Mouse (Mus musculus): Measurements from ENCODE around the gene Rnf157. TPM values are rescaled to one million over a fixed set of nuclear protein-coding genes. Genes with fewer than 3 reads are reported as not detected.

Gene Rnf157
- polyA plus RNA-seq, 1 experiment from 2014 or later: 25.2 TPM

GRCm38 (mm10) chr11:116354521-116354920 is 58.3 kb downstream of the Rnf157 start:
- WGBS: 36% methylated on average over 17 of the region's 17 CpGs
- H3K9ac ChIP-seq (replicated peaks): no peak overlapping the region
- H3K9me3 ChIP-seq: 0 out of 2 replicates have a peak, but pooled peaks cover 4% of the 10 kb centered on the region
- peaks cover 79% of the 10 kb centered on the region for H3K36me3 ChIP-seq
- no peak overlapping the region for H3K4me3 ChIP-seq (replicated peaks)
- no peak for ATAC-seq (ENCODE audit: insufficient number of reproducible peaks, insufficient read depth, low FRiP score, low TSS enrichment, low read depth)
- H3K27me3 ChIP-seq: no peaks in the 10 kb centered on the region
- H3K4me1 ChIP-seq (replicated peaks): no peaks in the 10 kb centered on the region
- H3K27ac ChIP-seq: no peak overlapping the region
- H3K4me2 ChIP-seq: no peak overlapping the region

DNA sequence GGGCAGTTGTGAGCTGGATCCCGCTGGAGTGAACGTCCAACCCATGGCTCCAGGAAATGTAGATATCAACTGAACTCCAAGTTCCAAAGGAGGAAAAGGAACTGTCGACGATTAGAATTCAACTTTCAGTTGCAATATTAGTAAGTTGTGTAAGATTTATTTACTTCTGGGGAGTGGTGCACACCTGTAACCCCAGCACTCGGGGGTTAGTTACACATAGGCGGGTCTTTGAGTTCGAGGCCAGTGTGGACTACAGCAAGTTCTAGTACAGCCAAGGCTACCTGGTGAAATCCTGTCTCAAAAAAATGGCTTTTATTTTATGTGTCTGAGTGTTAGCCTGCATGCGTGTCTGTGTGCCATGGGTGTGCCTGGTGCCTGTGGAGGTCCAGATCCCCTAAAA is 59.3 kb downstream of the Rnf157 start:
- Histone ChIP-seq H3K4me1 (replicated peaks) (no peaks in the 10 kb centered on the region), H3K27ac (no peak overlapping the region), H3K9me3 (0 out of 2 replicates have a peak, but pooled peaks cover 4% of the 10 kb centered on the region), H3K27me3 (no peaks in the 10 kb centered on the region), H3K36me3 (peaks cover 79% of the 10 kb centered on the region), H3K4me3 (replicated peaks) (no peak overlapping the region), H3K4me2 (no peak overlapping the region), H3K9ac (replicated peaks) (no peak overlapping the region)
- 90% methylated on average over 8 of the region's 8 CpGs for WGBS
- ATAC-seq (ENCODE audit: insufficient number of reproducible peaks, insufficient read depth, low FRiP score, low TSS enrichment, low read depth): no peak

DNA sequence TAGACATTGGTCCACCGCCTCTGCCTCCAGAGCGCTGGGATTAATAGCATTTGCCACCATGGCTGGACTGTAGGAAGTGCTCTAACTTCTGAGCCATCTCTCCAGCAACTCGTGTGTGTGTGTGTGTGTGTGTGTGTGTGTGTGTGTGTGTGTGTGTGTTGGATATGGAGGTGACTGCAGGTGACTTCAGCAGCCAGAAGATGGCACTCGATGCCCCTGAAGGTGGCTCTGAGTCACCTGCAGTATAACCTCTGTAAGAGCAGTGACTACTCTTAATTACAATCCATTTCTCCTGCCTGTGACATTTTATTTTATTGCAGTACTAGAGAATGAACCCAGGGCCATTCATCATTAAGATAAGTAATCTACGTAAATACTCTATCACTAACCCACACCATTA is 61.5 kb downstream of the Rnf157 start:
- WGBS: 83% methylated on average over 5 of the region's 5 CpGs
- Histone ChIP-seq H3K4me3 (replicated peaks) (no peak overlapping the region), H3K27me3 (no peaks in the 10 kb centered on the region), H3K27ac (no peak overlapping the region), H3K9ac (replicated peaks) (no peak overlapping the region), H3K9me3 (0 out of 2 replicates have a peak, but pooled peaks cover 4% of the 10 kb centered on the region), H3K4me1 (replicated peaks) (no peaks in the 10 kb centered on the region), H3K4me2 (no peak overlapping the region), H3K36me3 (peaks cover 88% of the 10 kb centered on the region)
- ATAC-seq (ENCODE audit: insufficient number of reproducible peaks, insufficient read depth, low FRiP score, low TSS enrichment, low read depth): no peak

DNA sequence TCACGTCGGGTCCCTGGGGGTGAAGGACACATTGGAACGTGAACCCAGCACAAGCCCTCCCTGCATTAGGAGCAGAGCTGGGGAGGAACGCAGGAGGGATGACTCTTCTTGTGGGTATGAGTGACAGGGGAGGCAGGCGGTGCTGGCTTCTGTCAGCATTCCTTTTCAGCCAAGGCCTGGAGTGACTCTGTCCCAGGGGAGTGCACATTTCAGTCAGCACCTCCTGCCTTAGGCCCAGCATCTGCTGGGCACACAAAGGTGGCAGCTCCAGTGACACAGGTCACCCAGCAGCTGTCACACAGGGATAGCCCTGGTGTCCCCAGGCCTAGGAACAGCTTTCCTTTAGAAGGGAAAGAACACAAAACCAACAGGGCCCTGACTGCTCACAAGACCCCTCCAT is 64.9 kb downstream of the Rnf157 start:
- H3K4me2 ChIP-seq: no peak overlapping the region
- H3K4me1 ChIP-seq (replicated peaks): no peaks in the 10 kb centered on the region
- no peak overlapping the region for H3K4me3 ChIP-seq (replicated peaks)
- H3K9ac ChIP-seq (replicated peaks): no peak overlapping the region
- 82% methylated on average over 5 of the region's 5 CpGs for whole genome bisulfite sequencing
- H3K27me3 ChIP-seq: no peaks in the 10 kb centered on the region
- ATAC-seq (ENCODE audit: insufficient number of reproducible peaks, insufficient read depth, low FRiP score, low TSS enrichment, low read depth): no peak
- no peaks in the 10 kb centered on the region for H3K9me3 ChIP-seq
- H3K27ac ChIP-seq: no peak overlapping the region
- H3K36me3 ChIP-seq: peaks cover 88% of the 10 kb centered on the region

- Histone ChIP-seq H3K9me3 (no peaks in the 10 kb centered on the region), H3K4me1 (replicated peaks) (no peaks in the 10 kb centered on the region), H3K4me3 (replicated peaks) (no peak overlapping the region), H3K27me3 (no peaks in the 10 kb centered on the region), H3K36me3 (peaks cover 90% of the 10 kb centered on the region), H3K4me2 (no peak overlapping the region), H3K27ac (no peak overlapping the region), H3K9ac (replicated peaks) (no peak overlapping the region)
- ATAC-seq (ENCODE audit: insufficient number of reproducible peaks, insufficient read depth, low FRiP score, low TSS enrichment, low read depth): no peak
- 76% methylated on average over 7 of the region's 7 CpGs for whole genome bisulfite sequencing
Observed at GRCm38 (mm10) chr11:116347012-116347411, 65.8 kb downstream of the Rnf157 start.

GRCm38 (mm10) chr11:116342069-116342791 is 70.6 kb downstream of the Rnf157 start:
- Histone ChIP-seq H3K9me3 (no peaks in the 10 kb centered on the region), H3K4me1 (replicated peaks) (peaks cover 2% of the 10 kb centered on the region), H3K4me2 (no peak overlapping the region), H3K27me3 (no peaks in the 10 kb centered on the region; the same call in 1 of the 2 replicates), H3K27ac (no peak overlapping the region), H3K9ac (replicated peaks) (no peak overlapping the region), H3K4me3 (replicated peaks) (no peak overlapping the region), H3K36me3 (peaks cover 79% of the 10 kb centered on the region)
- WGBS: 73% methylated on average over 25 of the region's 25 CpGs
- ATAC-seq (ENCODE audit: insufficient number of reproducible peaks, insufficient read depth, low FRiP score, low TSS enrichment, low read depth): no peak

GRCm38 (mm10) chr11:116337531-116337930 is 75.3 kb downstream of the Rnf157 start:
- Histone ChIP-seq H3K9me3 (no peaks in the 10 kb centered on the region), H3K27ac (no peak overlapping the region), H3K4me2 (no peak overlapping the region; the same call in 1 of the 2 replicates), H3K4me3 (replicated peaks) (no peak overlapping the region), H3K9ac (replicated peaks) (peak overlapping the region; percentile 45; the same call in 1 of the 2 replicates), H3K36me3 (peaks cover 35% of the 10 kb centered on the region), H3K4me1 (replicated peaks) (peaks cover 38% of the 10 kb centered on the region), H3K27me3 (peaks cover 36% of the 10 kb centered on the region)
- 69% methylated on average over 6 of the region's 6 CpGs for WGBS
- no peak for ATAC-seq (ENCODE audit: insufficient number of reproducible peaks, insufficient read depth, low FRiP score, low TSS enrichment, low read depth)

DNA sequence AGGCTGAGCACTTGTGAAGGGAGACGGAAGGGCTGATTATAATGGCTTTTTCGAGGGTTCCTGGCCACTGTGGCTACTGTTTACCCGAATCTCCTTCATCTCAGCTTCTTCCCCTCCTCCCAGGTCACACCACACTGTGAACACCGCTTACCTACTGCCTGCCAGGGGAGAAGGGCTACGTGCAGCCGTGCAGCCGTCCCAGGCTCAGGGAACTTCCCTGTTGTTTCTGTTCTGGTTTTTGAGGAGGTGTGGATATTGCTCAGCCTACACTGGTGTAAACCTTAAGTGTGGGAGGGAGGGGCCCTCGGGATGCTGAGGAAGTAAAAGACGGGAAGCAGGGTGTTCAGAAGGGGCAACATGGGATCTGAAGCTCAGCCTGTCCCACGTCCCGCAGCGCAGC is 75.8 kb downstream of the Rnf157 start:
- Histone ChIP-seq H3K4me2 (peak overlapping the region; percentile 13), H3K36me3 (peaks cover 29% of the 10 kb centered on the region), H3K27me3 (peaks cover 41% of the 10 kb centered on the region), H3K4me3 (replicated peaks) (no peak overlapping the region), H3K27ac (0 out of 2 replicates have a peak overlapping the region, but pooled peaks have one; percentile 20), H3K4me1 (replicated peaks) (peaks cover 43% of the 10 kb centered on the region), H3K9me3 (no peaks in the 10 kb centered on the region), H3K9ac (replicated peaks) (peak overlapping the region; percentile 45; the same call in 1 of the 2 replicates)
- ATAC-seq (ENCODE audit: insufficient number of reproducible peaks, insufficient read depth, low FRiP score, low TSS enrichment, low read depth): no peak
- 35% methylated on average over 12 of the region's 12 CpGs for WGBS

DNA sequence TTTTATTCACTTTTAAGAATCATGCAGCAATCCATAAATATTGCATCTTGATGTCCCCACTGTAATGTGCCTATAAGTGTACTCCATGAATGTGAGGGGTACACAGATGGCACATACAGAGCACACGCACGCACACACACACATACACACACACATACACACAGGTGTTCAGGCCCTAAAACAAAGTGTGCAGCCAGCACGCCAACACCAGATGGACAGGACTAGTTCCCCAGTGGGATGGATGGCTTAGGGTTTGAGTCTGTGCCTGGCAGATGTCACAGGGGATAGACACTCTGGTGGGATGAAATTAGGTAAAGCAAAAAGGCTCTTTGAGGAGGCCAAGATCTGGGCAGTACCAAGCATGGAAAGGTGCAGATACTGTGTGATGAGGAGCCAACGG is 76.4 kb downstream of the Rnf157 start:
- peaks cover 42% of the 10 kb centered on the region for H3K27me3 ChIP-seq
- H3K36me3 ChIP-seq: peaks cover 23% of the 10 kb centered on the region
- ATAC-seq (ENCODE audit: insufficient number of reproducible peaks, insufficient read depth, low FRiP score, low TSS enrichment, low read depth): no peak
- H3K4me3 ChIP-seq (replicated peaks): peak overlapping the region; percentile 60
- H3K27ac ChIP-seq: no peak overlapping the region
- H3K4me2 ChIP-seq: peak overlapping the region; percentile 96
- H3K4me1 ChIP-seq (replicated peaks): peaks cover 49% of the 10 kb centered on the region
- 68% methylated on average over 4 of the region's 4 CpGs for WGBS
- H3K9ac ChIP-seq (replicated peaks): peak overlapping the region; percentile 73
- H3K9me3 ChIP-seq: no peaks in the 10 kb centered on the region

GRCm38 (mm10) chr11:116335244-116336036 is 77.4 kb downstream of the Rnf157 start, which contains the start of gene Foxj1:
TSS of gene Foxj1 (minus strand) at chr11:116335399.
- under 1% methylated on average over 59 of the region's 61 CpGs for WGBS
- Histone ChIP-seq H3K4me1 (replicated peaks) (peaks cover 49% of the 10 kb centered on the region), H3K36me3 (peaks cover 21% of the 10 kb centered on the region), H3K4me2 (peak within 1 kb of the TSS; percentile 96), H3K27me3 (peaks cover 42% of the 10 kb centered on the region), H3K9ac (replicated peaks) (peak within 1 kb of the TSS; percentile 73), H3K27ac (peak within 1 kb of the TSS; percentile 78; the same call in 1 of the 2 replicates), H3K4me3 (replicated peaks) (peak within 1 kb of the TSS; percentile 60), H3K9me3 (no peaks in the 10 kb centered on the region)
- ATAC-seq (ENCODE audit: insufficient number of reproducible peaks, insufficient read depth, low FRiP score, low TSS enrichment, low read depth): peak; percentile 84

GRCm38 (mm10) chr11:116334417-116334782 is 78.4 kb downstream of the Rnf157 start:
- Histone ChIP-seq H3K9me3 (no peaks in the 10 kb centered on the region), H3K36me3 (peaks cover 10% of the 10 kb centered on the region; the same call in 1 of the 2 replicates), H3K4me2 (peak overlapping the region; percentile 96), H3K4me3 (replicated peaks) (peak overlapping the region; percentile 60), H3K27me3 (peaks cover 42% of the 10 kb centered on the region), H3K27ac (no peak overlapping the region), H3K9ac (replicated peaks) (peak overlapping the region; percentile 37; the same call in 1 of the 2 replicates), H3K4me1 (replicated peaks) (peaks cover 57% of the 10 kb centered on the region)
- ATAC-seq (ENCODE audit: insufficient number of reproducible peaks, insufficient read depth, low FRiP score, low TSS enrichment, low read depth): no peak
- 6% methylated on average over 26 of the region's 26 CpGs for WGBS

Data from limb, embryonic 12.5 days (tissue).